Mouse (Mus musculus): ENCODE measurements around the gene Sfmbt1. TPM values are rescaled to one million over a fixed set of nuclear protein-coding genes. Genes with fewer than 3 reads are reported as not detected.

The Sfmbt1 gene
- polyA plus RNA-seq, 1 experiment from 2014 or later: 14.7 TPM

- no peaks in the 10 kb centered on the region for H3K27me3 ChIP-seq (ENCODE audit: insufficient read depth, low read length)
- peaks cover 58% of the 10 kb centered on the region for H3K36me3 ChIP-seq (ENCODE audit: insufficient read depth)
- H3K4me3 ChIP-seq (ENCODE audit: low read depth, low read length): no peak overlapping the region
- ATAC-seq (ENCODE audit: insufficient read depth): no peak
- WGBS: 88% methylated on average over 3 of the region's 3 CpGs
- H3K4me2 ChIP-seq: no peak overlapping the region
- TF ChIP-seq CTCF (IDR thresholded peaks at IDR 0.05; ENCODE audit: low read depth): no peak
- H3K4me1 ChIP-seq (ENCODE audit: insufficient read depth): no peaks in the 10 kb centered on the region
- H3K9ac ChIP-seq: no peak overlapping the region
- H3K9me3 ChIP-seq (ENCODE audit: low read depth, low read length): no peaks in the 10 kb centered on the region
- no peak for DNase-seq
- no peak overlapping the region for H3K27ac ChIP-seq (ENCODE audit: low read depth)
Measured at GRCm38 (mm10) chr14:30682131-30682530, 32.5 kb upstream of the Sfmbt1 start.

- no peak overlapping the region for H3K9ac ChIP-seq
- H3K27me3 ChIP-seq (ENCODE audit: insufficient read depth, low read length): no peaks in the 10 kb centered on the region
- no peak for DNase-seq
- H3K9me3 ChIP-seq (ENCODE audit: low read depth, low read length): no peaks in the 10 kb centered on the region
- 73% methylated on average over 3 of the region's 3 CpGs for WGBS
- TF ChIP-seq CTCF (IDR thresholded peaks at IDR 0.05; ENCODE audit: low read depth): no peak
- H3K4me2 ChIP-seq: no peak overlapping the region
- H3K4me1 ChIP-seq (ENCODE audit: insufficient read depth): no peaks in the 10 kb centered on the region
- no peak overlapping the region for H3K4me3 ChIP-seq (ENCODE audit: low read depth, low read length)
- peaks cover 24% of the 10 kb centered on the region for H3K36me3 ChIP-seq (ENCODE audit: insufficient read depth)
- no peak for ATAC-seq (ENCODE audit: insufficient read depth)
- no peak overlapping the region for H3K27ac ChIP-seq (ENCODE audit: low read depth)
Measured at GRCm38 (mm10) chr14:30690685-30691084, 24.0 kb upstream of the Sfmbt1 start.

- ATAC-seq (ENCODE audit: insufficient read depth) (no peak), DNase-seq (no peak)
Measured at GRCm38 (mm10) chr14:30692439-30692838, 22.2 kb upstream of the Sfmbt1 start.

GRCm38 (mm10) chr14:30694786-30695185 is 19.9 kb upstream of the Sfmbt1 start:
- Histone ChIP-seq H3K36me3 (ENCODE audit: insufficient read depth) (peaks cover 10% of the 10 kb centered on the region), H3K4me1 (ENCODE audit: insufficient read depth) (no peaks in the 10 kb centered on the region), H3K9me3 (ENCODE audit: low read depth, low read length) (no peaks in the 10 kb centered on the region), H3K27ac (ENCODE audit: low read depth) (no peak overlapping the region), H3K9ac (no peak overlapping the region), H3K4me3 (ENCODE audit: low read depth, low read length) (no peak overlapping the region), H3K27me3 (ENCODE audit: insufficient read depth, low read length) (no peaks in the 10 kb centered on the region), H3K4me2 (no peak overlapping the region)
- no peak for DNase-seq
- ATAC-seq (ENCODE audit: insufficient read depth): no peak
- no peak for TF ChIP-seq CTCF (IDR thresholded peaks at IDR 0.05; ENCODE audit: low read depth)
- WGBS: 80% methylated on average over 2 of the region's 2 CpGs

More at GRCm38 (mm10) chr14:30692439-30692838, 22.2 kb upstream of the Sfmbt1 start:
- Histone ChIP-seq H3K27me3 (ENCODE audit: insufficient read depth, low read length) (no peaks in the 10 kb centered on the region), H3K9me3 (ENCODE audit: low read depth, low read length) (no peaks in the 10 kb centered on the region), H3K4me3 (ENCODE audit: low read depth, low read length) (no peak overlapping the region), H3K9ac (no peak overlapping the region), H3K4me1 (ENCODE audit: insufficient read depth) (no peaks in the 10 kb centered on the region), H3K4me2 (no peak overlapping the region), H3K36me3 (ENCODE audit: insufficient read depth) (peaks cover 17% of the 10 kb centered on the region), H3K27ac (ENCODE audit: low read depth) (no peak overlapping the region)
- no peak for TF ChIP-seq CTCF (IDR thresholded peaks at IDR 0.05; ENCODE audit: low read depth)
- 81% methylated on average over 6 of the region's 6 CpGs for WGBS

- no peaks in the 10 kb centered on the region for H3K4me1 ChIP-seq (ENCODE audit: insufficient read depth)
- no peaks in the 10 kb centered on the region for H3K9me3 ChIP-seq (ENCODE audit: low read depth, low read length)
- no peak overlapping the region for H3K4me2 ChIP-seq
- TF ChIP-seq CTCF (IDR thresholded peaks at IDR 0.05; ENCODE audit: low read depth): no peak
- 44% methylated on average over 4 of the region's 4 CpGs for WGBS
- ATAC-seq (ENCODE audit: insufficient read depth) (no peak), DNase-seq (peak; percentile 41)
- no peak overlapping the region for H3K4me3 ChIP-seq (ENCODE audit: low read depth, low read length)
- H3K27ac ChIP-seq (ENCODE audit: low read depth): no peak overlapping the region
- no peak overlapping the region for H3K9ac ChIP-seq
- H3K36me3 ChIP-seq (ENCODE audit: insufficient read depth): 0 out of 2 replicates have a peak, but pooled peaks cover 3% of the 10 kb centered on the region
- H3K27me3 ChIP-seq (ENCODE audit: insufficient read depth, low read length): no peaks in the 10 kb centered on the region
Measured at GRCm38 (mm10) chr14:30695609-30696008, 19.0 kb upstream of the Sfmbt1 start.

GRCm38 (mm10) chr14:30697407-30698052 is 17.1 kb upstream of the Sfmbt1 start:
- WGBS: 67% methylated on average over 15 of the region's 15 CpGs
- Histone ChIP-seq H3K9me3 (ENCODE audit: low read depth, low read length) (no peaks in the 10 kb centered on the region), H3K36me3 (ENCODE audit: insufficient read depth) (no peaks in the 10 kb centered on the region), H3K4me2 (no peak overlapping the region), H3K27me3 (ENCODE audit: insufficient read depth, low read length) (no peaks in the 10 kb centered on the region), H3K4me1 (ENCODE audit: insufficient read depth) (no peaks in the 10 kb centered on the region), H3K27ac (ENCODE audit: low read depth) (no peak overlapping the region), H3K4me3 (ENCODE audit: low read depth, low read length) (no peak overlapping the region), H3K9ac (no peak overlapping the region)
- TF ChIP-seq CTCF (IDR thresholded peaks at IDR 0.05; ENCODE audit: low read depth): no peak
- DNase-seq (no peak), ATAC-seq (ENCODE audit: insufficient read depth) (no peak)

GRCm38 (mm10) chr14:30699656-30700055 is 15.0 kb upstream of the Sfmbt1 start:
- no peaks in the 10 kb centered on the region for H3K4me1 ChIP-seq (ENCODE audit: insufficient read depth)
- WGBS: 37% methylated on average over 8 of the region's 8 CpGs
- no peak overlapping the region for H3K9ac ChIP-seq
- no peak overlapping the region for H3K4me2 ChIP-seq
- peak; percentile 82 for TF ChIP-seq CTCF (IDR thresholded peaks at IDR 0.05; ENCODE audit: low read depth)
- DNase-seq: peak; percentile 78
- H3K27ac ChIP-seq (ENCODE audit: low read depth): no peak overlapping the region
- H3K36me3 ChIP-seq (ENCODE audit: insufficient read depth): no peaks in the 10 kb centered on the region
- H3K4me3 ChIP-seq (ENCODE audit: low read depth, low read length): no peak overlapping the region
- H3K9me3 ChIP-seq (ENCODE audit: low read depth, low read length): no peaks in the 10 kb centered on the region
- H3K27me3 ChIP-seq (ENCODE audit: insufficient read depth, low read length): no peaks in the 10 kb centered on the region
- no peak for ATAC-seq (ENCODE audit: insufficient read depth)

All from lung, embryonic 14.5 days (tissue).